Mouse (Mus musculus): Measurements from ENCODE around the gene Gramd1a. TPM values are rescaled to one million over a fixed set of nuclear protein-coding genes. Genes with fewer than 3 reads are reported as not detected.

Gene Gramd1a
- polyA plus RNA-seq, 1 experiment from 2014 or later = 9.3 TPM

DNA sequence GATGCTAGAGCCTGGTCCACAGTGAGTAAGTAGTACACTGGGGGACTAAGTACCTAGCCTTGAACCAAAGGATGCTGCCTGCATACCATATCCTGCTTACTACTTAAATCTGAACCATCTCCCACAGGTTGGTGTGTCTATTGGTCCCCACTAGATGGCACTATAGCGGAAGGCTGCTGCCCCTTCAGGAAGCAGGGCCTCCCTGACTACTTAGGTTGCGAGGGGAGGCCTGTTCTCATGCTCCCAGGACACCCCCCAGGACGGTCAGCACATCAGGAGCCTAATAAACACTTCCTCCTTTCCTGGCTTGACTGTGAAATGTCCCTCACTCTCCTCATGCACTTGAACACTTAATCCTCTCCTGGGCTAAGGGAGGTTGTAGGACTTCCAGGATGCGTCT lies 24.9 kb downstream of the Gramd1a start:
- Histone ChIP-seq H3K27me3 (peaks cover 30% of the 10 kb centered on the region), H3K9me3 (replicated peaks) (no peaks in the 10 kb centered on the region), H3K9ac (no peak overlapping the region), H3K27ac (no peak overlapping the region), H3K4me2 (no peak overlapping the region), H3K36me3 (peaks cover 65% of the 10 kb centered on the region), H3K4me3 (replicated peaks) (no peak overlapping the region), H3K4me1 (replicated peaks) (peaks cover 11% of the 10 kb centered on the region)
- 0 out of 2 replicates have a peak, but pooled peaks have one; percentile 11 for ATAC-seq (ENCODE audit: low read depth)
- WGBS (ENCODE audit: insufficient replicate concordance) = 38% methylated on average over 4 of the region's 4 CpGs
- no peak for DNase-seq

DNA sequence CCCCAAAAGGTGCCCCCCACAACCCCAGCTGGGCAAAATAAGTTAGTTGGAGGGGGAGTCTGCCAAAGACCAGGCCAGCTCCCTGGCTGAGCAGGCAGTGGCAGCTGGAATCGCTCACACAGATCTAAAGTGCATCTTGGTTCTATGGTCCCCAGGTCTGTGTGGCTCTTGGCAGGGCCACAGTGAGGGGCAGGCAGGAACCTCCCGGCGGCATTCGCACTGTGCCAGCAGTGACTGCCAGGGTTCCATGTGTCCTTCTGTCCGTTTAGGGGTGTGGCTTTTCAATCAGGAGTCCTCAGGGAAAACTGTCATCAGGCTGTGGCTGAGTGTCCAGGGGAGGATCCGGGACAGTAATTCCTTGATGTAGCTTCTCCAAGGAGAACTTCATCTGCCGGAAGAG lies 25.5 kb downstream of the Gramd1a start:
- ATAC-seq (ENCODE audit: low read depth) (no peak), DNase-seq (no peak)
- Histone ChIP-seq H3K4me2 (no peak overlapping the region), H3K9ac (no peak overlapping the region), H3K9me3 (replicated peaks) (no peaks in the 10 kb centered on the region), H3K27me3 (peaks cover 36% of the 10 kb centered on the region), H3K36me3 (peaks cover 59% of the 10 kb centered on the region), H3K4me1 (replicated peaks) (peaks cover 11% of the 10 kb centered on the region), H3K27ac (no peak overlapping the region), H3K4me3 (replicated peaks) (no peak overlapping the region)
- WGBS (ENCODE audit: insufficient replicate concordance) = 84% methylated on average over 7 of the region's 7 CpGs

DNA sequence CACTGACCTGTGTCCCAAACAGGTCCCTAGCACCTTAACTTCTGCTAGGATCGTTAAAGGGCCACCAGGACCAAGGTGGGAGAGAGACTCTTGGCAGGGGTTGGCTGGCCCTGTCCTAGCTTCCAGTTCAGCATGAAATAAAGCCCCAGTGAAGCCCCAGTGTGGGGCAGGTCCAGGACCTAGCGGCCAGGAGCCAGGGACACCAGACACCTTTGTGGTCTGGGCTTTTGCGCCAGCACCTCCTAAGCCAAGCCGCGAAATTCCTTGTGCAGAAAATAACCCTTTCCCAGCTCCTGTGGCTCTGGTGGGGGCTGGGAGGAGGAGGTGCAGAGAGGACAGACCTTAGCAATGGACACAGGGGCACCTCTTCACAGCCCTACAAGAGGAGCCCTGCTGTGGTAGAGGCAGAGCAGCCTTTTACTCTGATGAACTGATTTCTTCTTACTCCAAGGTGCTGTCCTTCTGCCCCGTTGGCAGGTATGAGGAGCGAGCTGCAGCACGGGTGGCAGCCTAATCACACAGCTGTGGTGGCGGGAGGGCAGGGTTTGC lies 27.5 kb downstream of the Gramd1a start:
- Histone ChIP-seq H3K9me3 (replicated peaks) (no peaks in the 10 kb centered on the region), H3K4me3 (replicated peaks) (no peak overlapping the region), H3K4me2 (no peak overlapping the region), H3K27me3 (peaks cover 45% of the 10 kb centered on the region), H3K4me1 (replicated peaks) (peaks cover 11% of the 10 kb centered on the region), H3K36me3 (peaks cover 39% of the 10 kb centered on the region), H3K27ac (no peak overlapping the region), H3K9ac (no peak overlapping the region)
- no peak for ATAC-seq (ENCODE audit: low read depth)
- no peak for DNase-seq
- WGBS (ENCODE audit: insufficient replicate concordance) = 61% methylated on average over 9 of the region's 9 CpGs

DNA sequence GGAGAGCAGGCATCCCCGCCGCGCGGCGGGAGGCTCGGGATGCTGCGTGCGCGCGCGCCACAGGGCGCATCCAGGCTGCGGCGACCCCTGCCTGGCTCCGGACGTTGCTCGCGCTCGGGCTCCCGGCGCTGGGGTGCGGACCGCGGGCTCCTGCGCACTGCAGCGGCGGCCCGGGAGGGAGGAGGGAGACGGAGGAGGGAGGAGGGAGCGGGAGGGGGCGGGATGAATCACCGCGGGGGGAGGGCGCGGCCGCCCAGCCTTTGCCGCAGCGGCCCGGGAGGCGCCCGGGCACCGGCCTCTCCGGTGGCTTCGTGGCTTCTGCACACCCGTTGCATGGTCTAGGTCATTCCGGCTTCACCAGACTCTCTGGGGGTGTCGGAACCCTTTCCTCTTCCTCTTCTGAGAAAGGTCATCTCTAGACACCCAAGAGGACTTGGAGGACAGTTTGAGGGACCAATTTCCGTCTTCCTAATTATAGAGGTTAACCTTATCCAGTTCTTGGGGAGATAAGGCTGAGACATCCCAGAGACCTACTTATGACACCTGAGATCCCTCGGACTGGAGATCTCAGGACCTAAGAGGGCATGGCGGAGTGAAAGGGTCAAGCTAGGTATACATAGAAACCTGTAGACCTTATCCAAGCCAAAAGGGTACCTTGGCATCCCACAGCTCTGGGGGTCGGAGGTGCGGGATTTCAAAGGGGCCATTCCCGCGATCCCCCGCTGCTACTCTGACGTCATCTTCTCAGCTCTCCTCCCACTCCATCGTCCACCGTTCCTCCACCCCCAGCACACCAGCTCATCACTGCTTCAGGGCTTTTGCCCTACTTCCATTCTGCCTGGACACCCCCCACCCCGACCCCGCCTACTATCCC lies 28.6 kb downstream of the Gramd1a start, which contains the start of gene Scn1b:
Scn1b (minus strand) TSS at position 153 of the 874 bp plus-strand sequence.
- no peak for ATAC-seq (ENCODE audit: low read depth)
- peaks cover 45% of the 10 kb centered on the region for H3K27me3 ChIP-seq

DNA sequence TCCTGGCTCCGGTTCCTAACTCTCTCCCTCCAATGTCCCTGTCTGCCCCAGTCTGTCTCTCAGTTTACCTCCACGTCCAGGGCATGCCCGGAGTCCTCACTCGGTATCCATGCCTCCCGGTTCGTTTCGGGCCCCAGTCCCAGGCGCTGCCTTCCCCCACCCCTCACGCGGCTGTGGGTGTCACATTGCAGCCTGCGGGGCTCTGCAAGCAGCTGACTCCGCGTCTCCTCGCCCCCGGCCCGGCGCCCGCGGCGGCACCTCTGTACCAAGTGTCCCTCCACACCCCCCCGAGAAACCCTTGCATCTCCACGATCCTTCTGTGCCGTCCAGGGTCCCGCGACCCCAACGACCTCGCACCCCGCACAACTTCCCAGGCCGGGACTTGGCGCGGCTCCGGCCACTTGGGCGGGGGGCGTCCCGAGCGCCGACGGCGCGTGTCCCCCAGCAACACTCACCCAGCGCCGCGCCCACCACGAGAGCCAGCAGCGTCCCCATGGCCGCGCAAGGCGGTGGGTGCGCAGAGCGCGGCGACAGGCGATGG lies 29.4 kb downstream of the Gramd1a start:
- no peaks in the 10 kb centered on the region for H3K9me3 ChIP-seq (replicated peaks)
- peaks cover 11% of the 10 kb centered on the region for H3K4me1 ChIP-seq (replicated peaks)
- H3K9ac ChIP-seq = peak overlapping the region; percentile 33; the same call in 1 of the 2 replicates
- peaks cover 20% of the 10 kb centered on the region for H3K36me3 ChIP-seq
- WGBS (ENCODE audit: insufficient replicate concordance) = 2% methylated on average over 53 of the region's 53 CpGs
- H3K27ac ChIP-seq = no peak overlapping the region
- H3K4me3 ChIP-seq (replicated peaks) = peak overlapping the region; percentile 57
- DNase-seq (no peak), ATAC-seq (ENCODE audit: low read depth) (no peak)
- peaks cover 45% of the 10 kb centered on the region for H3K27me3 ChIP-seq
- H3K4me2 ChIP-seq = peak overlapping the region; percentile 71

More for the DNA sequence above, 28.6 kb downstream of the Gramd1a start, which contains the start of gene Scn1b:
- no peak for DNase-seq
- Histone ChIP-seq H3K4me1 (replicated peaks) (peaks cover 11% of the 10 kb centered on the region), H3K36me3 (peaks cover 28% of the 10 kb centered on the region), H3K4me2 (peak within 1 kb of the TSS; percentile 71), H3K9me3 (replicated peaks) (no peaks in the 10 kb centered on the region), H3K4me3 (replicated peaks) (peak within 1 kb of the TSS; percentile 57), H3K9ac (peak within 1 kb of the TSS; percentile 33; the same call in 1 of the 2 replicates), H3K27ac (no peak within 1 kb of the TSS)
- 1% methylated on average over 38 of the region's 60 CpGs for WGBS (ENCODE audit: insufficient replicate concordance)

DNA sequence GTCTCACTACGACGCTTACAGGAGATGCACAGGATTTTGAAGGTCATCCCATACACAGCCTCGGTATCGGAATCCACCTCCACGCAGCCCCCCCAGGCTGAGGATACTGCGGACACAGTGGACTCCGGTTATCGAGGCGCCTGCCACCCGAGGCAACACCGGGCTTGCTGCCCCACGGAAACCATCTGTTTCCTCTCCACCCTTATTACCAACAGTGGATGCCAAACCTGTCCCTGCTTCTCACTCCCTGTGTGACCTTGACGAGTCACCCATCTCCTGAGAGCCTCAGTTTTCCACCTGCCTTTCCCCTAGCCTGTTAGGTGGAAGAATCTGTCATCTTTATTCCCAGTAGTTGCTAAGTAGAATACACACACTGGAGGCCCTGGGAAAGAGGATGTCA lies 30.6 kb downstream of the Gramd1a start:
- WGBS (ENCODE audit: insufficient replicate concordance) = 58% methylated on average over 13 of the region's 13 CpGs
- no peak overlapping the region for H3K4me3 ChIP-seq (replicated peaks)

DNA sequence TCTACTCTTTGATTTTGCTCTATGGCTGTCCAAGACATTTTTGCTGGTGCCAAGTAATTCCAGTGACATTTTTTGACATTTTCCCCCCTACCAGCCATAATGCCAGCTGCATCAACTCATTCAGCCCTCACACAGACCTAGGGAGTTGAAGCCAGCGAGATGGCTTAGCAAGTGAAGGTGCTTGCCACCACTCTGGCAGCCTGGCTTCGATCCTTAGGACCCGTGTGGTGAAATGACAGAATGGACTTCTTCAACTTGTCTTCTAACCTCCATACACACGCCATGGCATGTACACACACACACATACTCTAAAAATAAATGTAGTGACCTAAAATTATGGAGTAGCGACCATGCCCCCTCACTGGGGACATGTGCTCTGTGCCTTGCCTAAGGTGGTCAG lies 31.3 kb downstream of the Gramd1a start:
- Histone ChIP-seq H3K4me2 (no peak overlapping the region), H3K4me1 (replicated peaks) (peaks cover 11% of the 10 kb centered on the region), H3K9ac (no peak overlapping the region), H3K27ac (no peak overlapping the region), H3K36me3 (peaks cover 6% of the 10 kb centered on the region), H3K4me3 (replicated peaks) (no peak overlapping the region), H3K27me3 (peaks cover 45% of the 10 kb centered on the region), H3K9me3 (replicated peaks) (no peaks in the 10 kb centered on the region)
- no peak for ATAC-seq (ENCODE audit: low read depth)
- WGBS (ENCODE audit: insufficient replicate concordance) = 62% methylated on average over 5 of the region's 5 CpGs
- DNase-seq = no peak

More for the DNA sequence above, 30.6 kb downstream of the Gramd1a start:
- DNase-seq = no peak
- no peak for ATAC-seq (ENCODE audit: low read depth)
- Histone ChIP-seq H3K36me3 (peaks cover 14% of the 10 kb centered on the region), H3K9ac (no peak overlapping the region), H3K27me3 (peaks cover 45% of the 10 kb centered on the region), H3K27ac (no peak overlapping the region), H3K4me2 (no peak overlapping the region), H3K4me1 (replicated peaks) (peaks cover 11% of the 10 kb centered on the region), H3K9me3 (replicated peaks) (no peaks in the 10 kb centered on the region)

DNA sequence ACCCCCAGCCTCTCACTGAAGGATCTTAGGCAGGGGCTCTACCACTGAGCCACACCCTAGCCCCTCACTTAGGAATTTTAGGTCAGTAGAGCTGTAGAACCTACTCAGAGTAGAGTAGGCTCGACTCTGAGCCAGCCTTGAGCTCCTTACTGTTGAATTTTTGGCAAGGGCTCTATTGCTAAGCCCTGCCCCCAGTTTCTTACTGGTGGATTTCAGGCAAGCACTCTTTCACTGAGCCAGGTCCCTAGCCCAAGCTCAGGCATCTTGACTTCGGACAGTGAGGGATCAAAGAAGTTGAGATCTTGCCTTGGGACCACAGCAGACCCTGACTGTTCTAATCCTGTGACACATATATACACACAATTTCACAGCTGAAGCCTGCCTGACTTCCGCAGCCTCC lies 32.0 kb downstream of the Gramd1a start:
- no peak overlapping the region for H3K27ac ChIP-seq
- no peak overlapping the region for H3K4me3 ChIP-seq (replicated peaks)
- DNase-seq (no peak), ATAC-seq (ENCODE audit: low read depth) (no peak)
- H3K4me1 ChIP-seq (replicated peaks) = peaks cover 11% of the 10 kb centered on the region
- H3K27me3 ChIP-seq = peaks cover 44% of the 10 kb centered on the region
- 64% methylated on average over 3 of the region's 3 CpGs for WGBS (ENCODE audit: insufficient replicate concordance)
- no peak overlapping the region for H3K4me2 ChIP-seq
- no peaks in the 10 kb centered on the region for H3K36me3 ChIP-seq
- H3K9ac ChIP-seq = no peak overlapping the region
- no peaks in the 10 kb centered on the region for H3K9me3 ChIP-seq (replicated peaks)

DNA sequence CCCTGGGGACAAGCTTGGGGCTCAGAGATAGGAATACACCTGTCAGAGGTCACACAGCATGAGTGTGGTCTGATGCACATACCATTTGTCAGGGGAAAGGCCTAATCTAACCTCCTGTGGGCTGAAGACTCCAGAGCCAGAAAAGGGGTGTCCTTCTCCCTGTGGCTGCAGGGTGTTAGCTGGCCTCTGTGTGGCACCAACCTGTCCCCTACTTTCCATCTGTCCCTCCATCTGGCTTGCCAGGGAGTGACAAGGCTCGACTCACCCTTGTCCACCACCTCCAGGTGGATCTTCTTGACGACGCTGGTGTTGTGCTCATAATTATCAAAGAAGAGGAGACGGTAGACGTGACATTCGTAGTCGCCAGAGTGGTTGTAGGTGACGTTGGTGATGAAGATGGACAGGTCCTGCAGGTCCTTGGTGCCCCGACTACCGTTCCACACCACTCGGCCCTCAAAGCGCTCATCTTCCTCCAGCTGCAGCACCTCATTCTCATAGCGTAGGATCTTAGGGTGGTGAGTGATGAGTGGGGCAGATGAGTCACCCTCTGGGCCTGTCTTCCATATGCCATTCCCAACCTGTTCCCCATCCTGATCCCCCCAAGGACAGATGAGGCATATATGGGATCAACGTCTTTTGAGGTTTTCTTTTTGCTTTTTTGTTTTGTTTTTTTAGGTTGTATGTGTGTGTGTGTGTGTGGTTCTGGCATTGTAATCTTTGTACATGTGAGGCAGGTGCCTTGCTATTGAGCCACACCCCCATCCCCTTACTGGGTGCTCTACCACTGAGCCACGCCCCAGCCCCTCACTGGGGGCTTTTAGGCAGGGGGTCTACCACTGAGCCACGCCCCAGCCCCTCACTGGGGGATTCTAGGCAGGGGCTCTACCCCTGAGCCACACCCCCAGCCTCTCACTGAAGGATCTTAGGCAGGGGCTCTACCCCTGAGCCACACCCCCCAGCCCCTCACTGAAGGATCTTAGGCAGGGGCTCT lies 32.8 kb downstream of the Gramd1a start:
- 65% methylated on average over 16 of the region's 16 CpGs for WGBS (ENCODE audit: insufficient replicate concordance)

DNA sequence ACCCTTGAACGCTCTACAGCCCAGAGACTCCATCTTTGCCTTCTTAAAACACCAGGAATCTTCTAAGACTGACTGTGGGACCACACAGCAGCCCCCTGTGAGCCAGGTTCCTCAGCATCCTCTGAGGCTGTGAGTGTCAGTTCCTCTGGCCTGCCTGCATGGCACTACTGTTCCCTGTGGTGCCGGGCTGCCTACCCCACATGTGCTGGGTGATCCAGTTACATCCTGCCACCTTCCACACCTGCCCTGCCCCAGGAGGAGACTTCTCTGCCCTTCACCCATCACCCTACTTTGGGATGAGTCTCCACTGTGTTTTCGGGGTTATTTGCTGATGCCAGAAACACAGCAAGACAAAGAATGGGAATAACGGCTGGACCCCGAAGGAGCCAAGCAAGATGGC lies 36.1 kb downstream of the Gramd1a start:
- Histone ChIP-seq H3K9me3 (replicated peaks) (no peaks in the 10 kb centered on the region), H3K36me3 (no peaks in the 10 kb centered on the region), H3K4me1 (replicated peaks) (peaks cover 22% of the 10 kb centered on the region), H3K27me3 (peaks cover 3% of the 10 kb centered on the region; the same call in 1 of the 2 replicates), H3K4me3 (replicated peaks) (no peak overlapping the region), H3K9ac (no peak overlapping the region), H3K4me2 (no peak overlapping the region), H3K27ac (no peak overlapping the region)
- ATAC-seq (ENCODE audit: low read depth) = no peak
- 69% methylated on average over 5 of the region's 5 CpGs for WGBS (ENCODE audit: insufficient replicate concordance)
- DNase-seq = no peak

More for the DNA sequence above, 32.8 kb downstream of the Gramd1a start:
- no peaks in the 10 kb centered on the region for H3K36me3 ChIP-seq
- DNase-seq (no peak), ATAC-seq (ENCODE audit: low read depth) (no peak)
- H3K4me2 ChIP-seq = no peak overlapping the region
- H3K27ac ChIP-seq = no peak overlapping the region
- H3K4me3 ChIP-seq (replicated peaks) = no peak overlapping the region
- peaks cover 36% of the 10 kb centered on the region for H3K27me3 ChIP-seq
- H3K9ac ChIP-seq = no peak overlapping the region
- H3K9me3 ChIP-seq (replicated peaks) = no peaks in the 10 kb centered on the region
- H3K4me1 ChIP-seq (replicated peaks) = peaks cover 11% of the 10 kb centered on the region

Data from liver, embryonic 13.5 days (tissue).